Mouse (Mus musculus) embryonic fibroblast, embryonic 13.5 days (primary cell): Measurements from ENCODE around the gene App.

Experiments
- CTCF ChIP-seq: IDR thresholded peaks from 2 replicates; pipeline ENCODE4 v1.5.1; 2011; ENCODE audit warnings: mild to moderate bottlenecking, control low read depth, low read length, moderate library complexity, borderline replicate concordance; ENCODE audit not compliant: insufficient read depth
- POLR2A ChIP-seq: IDR thresholded peaks from 2 replicates; pipeline ENCODE4 v1.6.1; 2011; ENCODE audit warnings: low read depth, mild to moderate bottlenecking, control low read depth, low read length, moderate library complexity

- TF ChIP-seq CTCF (no peak), POLR2A (no peak)
Measured at GRCm38 (mm10) chr16:84956690-84957089, 216.9 kb downstream of the App start.
